Mouse (Mus musculus) lung, postnatal 0 days (tissue): Measurements from ENCODE around the gene Ypel3. TPM values are rescaled to one million over a fixed set of nuclear protein-coding genes. Genes with fewer than 3 reads are reported as not detected.

ENCODE experiments used
- ATAC-seq: fragments of 200-750 bp; cut with Nextera tagmentation; 2 replicates; pipeline ENCODE4 v1.8.0; 2017; ENCODE audit warnings: moderate library complexity
- DNase-seq: peaks from one replicate; pipeline ENCODE4 v3.0.0-alpha.2; 2016; ENCODE audit warnings: low spot score
- H3K27ac ChIP-seq: fragments of 300-500 bp; sonication (generic); 2 replicates; pipeline ENCODE4 v1.5.1; 2014; ENCODE audit warnings: antibody characterized with exemption, mild to moderate bottlenecking, low read length, mixed read lengths
- H3K27me3 ChIP-seq: fragments of 300-500 bp; sonication (generic); replicated peaks from 2 replicates; pipeline ENCODE4 v1.6.1; 2014; ENCODE audit warnings: low read length, mixed read lengths; ENCODE audit not compliant: insufficient read depth
- H3K36me3 ChIP-seq: fragments of 300-500 bp; sonication (generic); 2 replicates; pipeline ENCODE4 v1.6.1; 2014; ENCODE audit warnings: low read length, mixed read lengths; ENCODE audit not compliant: insufficient read depth
- H3K4me1 ChIP-seq: fragments of 300-500 bp; sonication (generic); 2 replicates; pipeline ENCODE4 v1.6.1; 2014; ENCODE audit warnings: antibody characterized with exemption, low read depth, low read length, mixed read lengths; ENCODE audit not compliant: insufficient read depth
- H3K4me2 ChIP-seq: fragments of 300-500 bp; sonication (generic); replicated peaks from 2 replicates; pipeline ENCODE4 v1.6.1; 2014; ENCODE audit warnings: low read depth, mild to moderate bottlenecking, low read length, moderate library complexity, mixed read lengths
- H3K4me3 ChIP-seq: fragments of 300-500 bp; sonication (generic); 2 replicates; pipeline ENCODE4 v1.5.1; 2014; ENCODE audit warnings: low read depth, low read length
- H3K9ac ChIP-seq: fragments of 300-500 bp; sonication (generic); replicated peaks from 2 replicates; pipeline ENCODE4 v1.6.1; 2014; ENCODE audit warnings: low read depth, mild to moderate bottlenecking
- H3K9me3 ChIP-seq: fragments of 300-500 bp; sonication (generic); 2 replicates; pipeline ENCODE4 v1.6.1; 2016; ENCODE audit warnings: low read length, mixed read lengths
- CTCF ChIP-seq: IDR thresholded peaks from 2 replicates; pipeline ENCODE4 v1.5.1; 2016; ENCODE audit warnings: antibody characterized with exemption, mild to moderate bottlenecking
- EP300 ChIP-seq: IDR thresholded peaks from 2 replicates; pipeline ENCODE4 v1.6.1; 2016; ENCODE audit warnings: antibody characterized with exemption, mild to moderate bottlenecking, control low read depth
- WGBS: fragments of 180-500 bp; shearing (Covaris S2); extraction: QIAGEN DNeasy Blood & Tissue Kit; methylation state at CpG from one replicate; pipeline ENCODE4 v1.1.7; 2014; 5-methylcytosine and 5-hydroxymethylcytosine counted together
- polyA plus RNA-seq: library from polyadenylated mRNA; unstranded; fragments of >200 nt; fragmentation: Nextera tagmentation; extraction: Ambion mirVana; gene quantifications from 2 replicates; pipeline ENCODE4 v1.2.1, GENCODE M21; 2015

Gene Ypel3
- polyA plus RNA-seq, 1 experiment from 2014 or later, result 340 TPM

DNA sequence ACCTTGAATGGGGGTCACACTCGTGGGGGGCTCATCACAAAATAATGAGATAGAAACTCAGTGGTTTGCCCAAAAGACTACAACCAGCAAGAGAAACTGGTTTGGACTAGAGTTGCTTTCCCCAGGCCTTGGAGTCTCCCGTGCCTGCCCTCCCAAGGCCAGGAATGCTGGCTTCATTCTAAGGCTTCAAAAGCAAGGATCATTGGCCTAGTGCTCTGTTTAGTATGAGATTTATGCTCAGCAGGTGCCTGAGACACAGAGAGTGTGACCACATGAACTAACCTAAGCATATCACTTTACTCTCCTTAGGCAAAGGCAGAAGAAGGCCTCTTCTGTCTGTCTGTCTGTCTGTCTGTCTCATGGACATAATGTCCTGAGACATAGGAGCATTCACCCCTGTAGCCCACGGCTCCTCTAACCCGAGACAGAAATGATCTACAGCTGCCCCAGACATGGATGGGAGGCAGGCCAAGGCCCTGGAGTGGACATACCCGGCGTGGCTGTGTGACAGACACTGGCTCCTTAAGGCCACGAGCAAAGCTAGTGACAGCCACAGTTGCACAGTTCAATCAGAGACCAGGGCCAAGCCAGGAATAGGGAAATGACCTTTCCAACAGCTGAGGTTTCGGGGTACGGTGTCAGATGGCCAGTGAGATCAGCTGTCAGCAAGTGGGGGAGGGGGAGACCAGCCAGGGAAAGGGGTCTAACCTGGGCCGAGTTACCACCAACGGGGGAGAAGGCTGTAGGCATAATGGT lies 25.6 kb downstream of the Ypel3 start:
- H3K36me3 ChIP-seq, result 0 out of 2 replicates have a peak, but pooled peaks cover under 1% of the 10 kb centered on the region
- DNase-seq, result no peak
- no peak for ATAC-seq
- H3K27ac ChIP-seq, result no peak overlapping the region
- peaks cover 10% of the 10 kb centered on the region; the same call in 1 of the 2 replicates for H3K4me1 ChIP-seq
- TF ChIP-seq CTCF (no peak), EP300 (no peak)
- no peak overlapping the region for H3K4me3 ChIP-seq
- 78% methylated on average over 11 of the region's 11 CpGs for WGBS
- H3K27me3 ChIP-seq, result no peaks in the 10 kb centered on the region
- H3K9ac ChIP-seq, result no peak overlapping the region
- no peaks in the 10 kb centered on the region for H3K9me3 ChIP-seq
- H3K4me2 ChIP-seq, result no peak overlapping the region

DNA sequence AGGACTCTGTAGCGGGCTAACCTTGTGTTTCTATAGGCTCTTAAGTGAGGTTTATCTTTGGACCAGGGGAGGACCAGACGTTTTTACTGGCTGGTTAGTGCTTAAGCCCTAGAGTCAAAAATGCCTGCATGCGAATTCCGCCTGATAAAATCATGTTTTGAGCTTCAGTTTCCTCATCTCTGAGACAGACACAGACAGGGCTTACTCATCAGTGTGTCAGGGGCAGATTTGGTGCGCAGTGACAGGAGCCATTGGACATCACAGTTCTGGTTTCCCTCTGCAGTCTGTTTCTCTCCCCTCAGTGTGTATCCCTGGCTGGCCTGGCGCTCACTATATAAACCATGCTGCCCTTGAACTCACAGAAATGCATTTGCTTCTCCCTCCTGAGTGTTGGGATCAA lies 26.4 kb downstream of the Ypel3 start:
- no peaks in the 10 kb centered on the region for H3K9me3 ChIP-seq
- H3K27me3 ChIP-seq, result no peaks in the 10 kb centered on the region
- no peak for DNase-seq
- no peaks in the 10 kb centered on the region for H3K36me3 ChIP-seq
- no peak for TF ChIP-seq CTCF
- TF ChIP-seq EP300, result no peak
- H3K4me3 ChIP-seq, result no peak overlapping the region
- H3K9ac ChIP-seq, result no peak overlapping the region
- 74% methylated on average over 6 of the region's 6 CpGs for WGBS
- peaks cover 1% of the 10 kb centered on the region; the same call in 1 of the 2 replicates for H3K4me1 ChIP-seq
- ATAC-seq, result no peak
- H3K27ac ChIP-seq, result no peak overlapping the region
- no peak overlapping the region for H3K4me2 ChIP-seq

DNA sequence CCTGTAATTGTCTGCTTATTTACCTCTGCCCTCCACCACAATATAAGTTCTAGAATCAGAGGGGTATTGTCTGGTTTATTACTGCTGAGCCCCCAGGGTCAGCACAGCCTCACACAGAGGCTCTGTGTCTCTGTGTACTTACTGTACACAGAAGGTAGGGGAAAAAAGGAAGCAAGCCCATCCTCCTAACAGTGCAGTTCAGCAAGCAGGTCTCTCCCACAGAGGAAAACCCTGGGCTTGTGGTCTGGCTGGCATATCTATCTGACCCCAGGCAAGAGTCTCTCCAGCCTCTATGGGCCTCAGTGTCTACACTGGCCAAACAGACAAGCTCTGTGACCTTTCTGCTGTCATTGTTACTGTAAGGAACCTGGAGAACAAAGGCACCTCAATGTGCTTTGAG lies 27.0 kb downstream of the Ypel3 start:
- Histone ChIP-seq H3K4me1 (peaks cover 6% of the 10 kb centered on the region; the same call in 1 of the 2 replicates), H3K4me2 (no peak overlapping the region), H3K36me3 (no peaks in the 10 kb centered on the region), H3K27ac (no peak overlapping the region), H3K27me3 (no peaks in the 10 kb centered on the region), H3K4me3 (no peak overlapping the region), H3K9me3 (no peaks in the 10 kb centered on the region), H3K9ac (no peak overlapping the region)
- ATAC-seq (no peak), DNase-seq (no peak)
- TF ChIP-seq EP300 (no peak), CTCF (no peak)

DNA sequence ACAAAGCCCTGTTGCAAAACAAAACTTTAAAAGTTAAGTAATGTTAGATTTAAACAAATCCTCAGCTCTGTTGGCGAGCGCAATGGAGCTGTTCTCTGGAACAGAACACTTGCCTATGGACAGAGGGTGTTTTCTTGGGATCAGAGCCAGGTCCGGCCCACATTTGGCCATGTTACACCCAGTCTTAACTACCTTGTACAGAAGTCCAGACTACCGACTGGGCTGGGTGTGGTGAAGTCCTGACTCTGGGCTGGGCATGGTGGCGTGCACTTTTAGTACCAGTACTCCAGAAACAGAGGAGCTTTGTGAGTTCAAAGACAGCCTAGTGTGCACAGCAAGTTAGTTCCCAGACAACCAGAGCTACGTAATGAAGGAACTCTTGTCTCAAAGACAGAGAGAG lies 30.2 kb downstream of the Ypel3 start:
- WGBS, result 28% methylated on average over 6 of the region's 6 CpGs
- Histone ChIP-seq H3K9ac (no peak overlapping the region), H3K4me2 (no peak overlapping the region), H3K36me3 (no peaks in the 10 kb centered on the region), H3K27me3 (no peaks in the 10 kb centered on the region), H3K4me1 (peaks cover 6% of the 10 kb centered on the region; the same call in 1 of the 2 replicates), H3K27ac (peak overlapping the region; percentile 49; the same call in 1 of the 2 replicates), H3K4me3 (no peak overlapping the region), H3K9me3 (no peaks in the 10 kb centered on the region)
- DNase-seq (peak; percentile 78), ATAC-seq (peak; percentile 74)
- no peak for TF ChIP-seq EP300
- TF ChIP-seq CTCF, result no peak

DNA sequence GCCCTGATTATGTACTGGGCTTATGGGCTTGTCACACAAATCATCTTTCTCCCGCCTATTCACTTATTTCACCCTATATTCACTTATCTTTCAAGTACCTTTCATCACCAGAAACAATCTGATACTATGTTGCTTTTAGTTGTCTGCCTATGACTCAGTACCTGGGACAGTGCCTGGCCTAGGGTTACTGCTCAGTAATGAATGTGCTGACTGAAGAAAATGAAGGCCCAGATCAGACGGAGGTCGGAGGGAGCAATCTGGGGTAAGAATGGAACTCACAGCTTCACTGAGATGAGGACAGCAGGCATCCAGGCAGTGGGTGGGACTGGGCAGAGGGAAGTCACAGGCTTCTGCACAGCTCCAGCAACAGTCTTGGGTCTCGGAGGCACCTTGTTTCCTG lies 30.6 kb downstream of the Ypel3 start:
- Histone ChIP-seq H3K4me3 (no peak overlapping the region), H3K9ac (no peak overlapping the region), H3K27ac (0 out of 2 replicates have a peak overlapping the region, but pooled peaks have one; percentile 49), H3K4me2 (no peak overlapping the region), H3K4me1 (peaks cover 6% of the 10 kb centered on the region; the same call in 1 of the 2 replicates), H3K27me3 (no peaks in the 10 kb centered on the region), H3K9me3 (no peaks in the 10 kb centered on the region), H3K36me3 (no peaks in the 10 kb centered on the region)
- no peak for TF ChIP-seq EP300
- TF ChIP-seq CTCF, result no peak
- no peak for DNase-seq
- 59% methylated on average over 4 of the region's 4 CpGs for WGBS
- ATAC-seq, result no peak

DNA sequence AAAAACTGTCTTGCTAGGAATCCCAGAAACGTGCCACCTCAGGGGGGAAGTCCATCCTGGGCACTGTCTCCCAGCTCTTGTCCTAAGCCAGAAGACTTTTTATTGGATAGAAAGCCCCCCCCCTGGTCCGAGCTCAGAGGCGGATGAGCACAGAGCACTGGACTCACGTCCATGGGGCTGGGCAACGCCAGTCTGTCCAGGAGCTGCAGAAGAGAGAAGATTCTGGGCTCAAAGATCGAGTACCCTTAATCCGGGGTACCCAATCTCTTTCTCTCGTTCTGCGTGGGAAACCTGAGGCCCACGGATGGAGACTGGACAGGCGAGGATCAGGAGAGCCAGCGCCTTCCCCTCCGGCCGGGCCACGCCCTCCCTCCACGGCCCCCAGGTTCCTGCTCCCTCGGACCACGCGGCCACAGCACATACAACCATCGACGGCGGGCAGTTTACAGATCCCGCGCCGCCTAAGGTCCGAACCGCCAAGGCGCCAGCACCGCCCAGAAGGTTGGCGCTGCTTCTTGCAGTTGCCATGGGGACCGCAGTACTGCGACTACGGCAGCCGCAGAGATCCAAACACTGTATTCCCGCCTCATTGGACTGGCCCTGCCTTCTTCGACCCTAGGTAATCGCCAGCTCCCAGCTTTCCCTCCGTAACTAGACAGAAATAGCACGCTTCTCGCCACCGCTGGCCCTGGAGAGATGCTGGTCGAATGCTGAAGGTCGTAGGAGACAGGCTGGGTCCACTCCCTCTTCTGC lies 32.1 kb downstream of the Ypel3 start:
- DNase-seq, result peak; percentile 97

More for the DNA sequence above, 32.1 kb downstream of the Ypel3 start:
- WGBS, result under 1% methylated on average over 42 of the region's 43 CpGs
- Histone ChIP-seq H3K27me3 (no peaks in the 10 kb centered on the region), H3K36me3 (no peaks in the 10 kb centered on the region), H3K9ac (0 out of 2 replicates have a peak overlapping the region, but pooled peaks have one; percentile 13), H3K4me2 (peak overlapping the region; percentile 80), H3K27ac (no peak overlapping the region), H3K9me3 (no peaks in the 10 kb centered on the region), H3K4me3 (peak overlapping the region; percentile 49), H3K4me1 (peaks cover 6% of the 10 kb centered on the region; the same call in 1 of the 2 replicates)
- TF ChIP-seq CTCF, result peak; percentile 49
- TF ChIP-seq EP300, result no peak
- ATAC-seq, result peak; percentile 94
